Mouse (Mus musculus) 3134 (cell line): ENCODE measurements around the gene Dlgap1.
"Not testable (repeated sequence)": the region's sequence is repeated elsewhere in the genome, so short reads cannot be mapped to it uniquely, and the experiment has no call there.

Source experiments
- DNase-seq: peaks from one replicate; pipeline ENCODE4 v3.0.0-alpha.2; 2011; ENCODE audit warnings: low spot score; ENCODE audit not compliant: insufficient read length; ENCODE audit errors: extremely low read depth

The Dlgap1 gene

DNA sequence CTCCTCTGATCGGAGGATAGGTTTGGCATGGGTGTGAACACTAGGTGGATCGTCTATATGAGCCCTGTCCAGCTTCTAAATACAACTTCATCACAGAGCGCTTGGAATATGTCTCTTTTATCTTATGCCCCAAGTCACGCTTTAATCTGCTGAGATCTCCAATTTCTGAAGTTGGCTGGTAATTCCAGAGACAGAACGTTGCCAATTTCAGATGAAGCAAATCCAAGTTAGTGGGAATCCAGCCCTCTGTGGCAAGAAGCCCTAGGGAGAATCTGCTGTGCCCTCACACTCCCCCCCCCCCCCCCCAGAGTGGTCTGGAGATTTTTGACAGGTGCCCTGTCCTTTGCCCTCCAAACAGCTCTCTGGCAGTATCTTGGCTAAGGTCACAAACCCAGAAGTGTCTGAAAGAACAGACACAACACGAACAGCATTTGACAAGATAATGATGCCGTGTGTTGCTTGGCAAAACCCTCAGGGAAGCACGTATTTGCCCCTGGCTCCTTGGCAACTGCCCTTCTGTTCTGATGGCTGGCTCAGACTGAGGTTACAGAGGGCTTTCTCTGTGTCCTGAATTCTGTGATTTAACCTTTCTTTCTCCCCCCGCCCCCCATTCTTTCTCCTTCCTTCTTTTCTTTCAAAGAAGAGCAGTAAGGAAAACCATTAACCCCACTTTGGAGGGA lies 822.9 kb downstream of the Dlgap1 start:
- DNase-seq, result no peak

GRCm38 (mm10) chr17:70794291-70794690 lies 825.4 kb downstream of the Dlgap1 start:
- DNase-seq, result no peak

GRCm38 (mm10) chr17:70794722-70795121 lies 825.8 kb downstream of the Dlgap1 start:
- DNase-seq, result no peak

DNA sequence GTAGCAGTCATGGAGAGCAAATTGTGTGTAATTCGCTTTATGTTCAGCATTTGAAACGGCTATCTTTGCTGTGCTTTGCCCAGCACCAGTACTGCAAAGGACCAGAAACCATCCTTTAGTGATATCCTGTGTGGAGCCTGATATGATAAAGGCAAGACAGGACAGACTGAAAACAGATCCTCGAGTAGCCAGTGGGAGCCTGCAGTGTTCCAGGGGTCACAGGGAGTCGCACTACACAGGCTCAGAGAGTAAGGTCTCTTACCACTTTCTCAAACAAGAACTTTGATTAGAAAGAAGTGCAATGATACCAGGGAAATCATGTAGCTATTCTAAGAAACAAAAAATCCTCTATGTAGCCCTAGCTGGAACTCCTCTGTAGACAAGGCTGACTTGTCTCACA lies 826.3 kb downstream of the Dlgap1 start:
- no peak for DNase-seq

DNA sequence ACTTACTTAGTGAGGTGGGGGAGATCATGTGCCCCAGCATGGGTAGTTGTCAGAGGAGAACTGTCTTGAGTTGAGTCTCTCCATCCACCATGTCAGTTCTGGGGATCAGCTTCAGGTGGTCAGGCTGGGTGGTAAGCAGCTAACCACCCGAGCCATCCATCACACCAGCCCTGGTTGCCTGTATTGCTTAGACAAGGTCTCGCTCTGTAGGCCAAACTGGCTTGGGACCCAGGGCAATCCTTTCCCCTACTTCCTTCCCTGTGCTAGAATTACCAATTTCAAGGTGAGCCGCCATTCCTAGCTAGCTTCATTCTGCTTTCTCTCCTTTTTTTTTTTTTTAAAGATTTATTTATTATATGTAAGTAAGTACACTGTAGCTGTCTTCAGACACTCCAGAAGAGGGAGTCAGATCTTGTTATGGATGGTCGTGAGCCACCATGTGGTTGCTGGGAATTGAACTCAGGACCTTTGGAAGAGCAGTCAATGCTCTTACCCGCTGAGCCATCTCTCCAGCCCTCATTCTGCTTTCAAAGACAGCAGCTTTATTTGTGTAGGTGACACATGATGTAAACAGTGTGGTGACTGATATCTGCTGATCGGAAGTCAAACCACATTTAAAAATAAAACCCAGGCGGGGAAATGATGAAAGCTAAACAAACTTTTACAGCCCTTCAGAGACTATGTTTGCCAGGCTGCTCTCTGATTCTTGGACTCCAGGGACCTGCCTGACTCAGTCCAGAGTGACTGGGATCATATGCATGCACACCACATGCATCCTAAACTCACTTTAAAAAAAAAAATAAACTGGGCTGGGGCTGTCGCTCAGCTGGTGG lies 828.3 kb downstream of the Dlgap1 start:
- peak; percentile 85 for DNase-seq

GRCm38 (mm10) chr17:70797773-70798045 lies 828.8 kb downstream of the Dlgap1 start:
- DNase-seq, result no peak

- DNase-seq, result no peak
Observed at GRCm38 (mm10) chr17:70799266-70799665, 830.4 kb downstream of the Dlgap1 start.

DNA sequence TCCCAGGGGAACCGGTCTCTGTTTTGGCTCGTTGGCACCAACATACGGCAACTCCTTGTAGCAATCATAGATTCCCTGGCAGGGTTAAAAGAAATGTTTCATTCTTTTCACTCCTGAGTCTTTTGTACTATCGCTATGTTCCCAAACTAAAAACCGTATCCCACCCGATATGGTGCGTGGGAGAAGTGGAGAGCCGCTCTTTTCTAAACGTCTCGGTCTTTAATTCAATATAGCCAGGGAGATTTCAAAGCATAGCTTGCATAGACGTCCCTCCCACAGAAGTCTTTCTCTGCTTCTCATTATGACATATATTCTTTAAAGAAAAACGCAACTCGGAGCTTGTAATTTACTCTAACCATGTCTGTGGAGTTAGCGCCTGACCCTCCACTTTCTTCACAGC lies 833.1 kb downstream of the Dlgap1 start:
- no peak for DNase-seq

DNA sequence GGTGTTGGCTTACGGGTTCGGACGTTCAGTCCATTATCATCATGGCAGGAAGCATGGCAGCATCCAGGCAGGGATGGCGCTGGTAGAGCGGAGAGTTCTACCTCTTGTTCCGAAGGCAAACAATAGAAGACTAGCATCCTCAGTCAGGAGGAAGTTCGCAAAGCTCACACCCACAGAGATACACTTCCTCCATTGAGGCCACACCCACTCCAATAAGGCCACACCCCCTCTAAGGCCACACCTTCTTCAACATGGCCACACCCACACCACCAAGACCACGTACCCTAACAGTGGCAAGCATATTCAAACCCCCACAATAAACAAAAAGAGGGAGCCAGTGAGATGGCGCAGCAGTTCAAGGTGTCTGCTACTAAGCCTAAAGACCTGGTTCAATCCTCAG lies 837.0 kb downstream of the Dlgap1 start:
- DNase-seq, result no peak

GRCm38 (mm10) chr17:70806600-70806999 lies 837.7 kb downstream of the Dlgap1 start:
- DNase-seq, result no peak

GRCm38 (mm10) chr17:70807885-70808284 lies 839.0 kb downstream of the Dlgap1 start:
- DNase-seq, result no peak

DNA sequence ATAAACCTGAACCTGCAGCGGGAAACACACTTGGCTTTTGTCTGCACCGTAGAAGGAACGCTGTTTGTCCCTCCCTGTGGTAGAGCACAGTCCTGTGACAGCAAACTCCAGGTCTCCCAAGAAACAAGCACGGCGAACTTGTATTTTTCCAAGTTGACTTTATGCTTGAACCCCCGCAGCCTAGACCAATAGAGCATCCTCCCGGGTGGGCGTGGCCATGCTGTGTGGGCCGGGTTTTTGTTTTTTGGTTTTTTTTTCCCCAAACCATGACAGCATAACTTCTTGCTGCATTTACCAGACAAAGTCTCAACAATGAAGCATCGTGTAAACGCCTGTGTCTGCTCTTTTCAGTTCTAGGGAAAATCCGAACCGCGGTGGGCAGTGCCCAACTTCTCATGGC lies 840.0 kb downstream of the Dlgap1 start:
- no peak for DNase-seq

DNA sequence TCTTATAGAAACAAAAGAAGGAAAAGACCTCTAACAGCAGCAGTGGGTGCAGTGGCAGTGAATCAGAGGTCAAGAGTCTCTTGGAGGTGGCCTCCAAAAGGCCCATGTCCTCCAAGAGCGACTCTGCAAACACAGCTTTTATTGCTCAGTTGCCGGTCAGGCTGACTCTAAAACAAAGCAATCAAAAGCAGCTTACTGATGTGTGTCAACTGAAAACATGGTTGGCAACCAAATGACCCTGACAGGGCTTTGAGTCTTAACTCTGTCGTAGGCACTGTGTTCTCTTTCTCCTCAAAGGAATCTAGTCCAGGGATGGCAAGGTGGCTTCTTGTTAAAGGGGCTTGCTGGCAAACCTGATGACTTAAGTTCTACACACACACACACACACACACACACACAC lies 840.9 kb downstream of the Dlgap1 start:
- DNase-seq, result no peak

DNA sequence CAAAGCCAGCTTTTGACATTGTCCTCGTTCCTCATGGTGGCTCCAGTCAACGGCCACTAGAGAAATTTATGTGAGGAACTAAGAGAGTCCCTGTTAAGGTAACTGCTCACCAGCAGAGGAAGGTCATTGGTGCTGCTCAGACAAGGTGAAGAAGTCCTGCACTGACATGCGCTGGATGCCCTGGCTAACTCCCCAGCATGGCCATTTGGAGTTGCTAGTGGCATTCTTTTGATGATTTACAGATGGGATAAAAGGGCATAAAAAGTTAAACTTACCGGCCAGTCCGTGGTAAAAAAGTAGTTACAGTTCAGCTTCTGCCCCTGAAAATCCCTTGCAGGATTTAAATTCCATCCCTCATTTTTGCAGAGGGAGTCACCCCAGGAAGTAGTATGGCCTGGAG lies 841.9 kb downstream of the Dlgap1 start:
- no peak for DNase-seq

DNA sequence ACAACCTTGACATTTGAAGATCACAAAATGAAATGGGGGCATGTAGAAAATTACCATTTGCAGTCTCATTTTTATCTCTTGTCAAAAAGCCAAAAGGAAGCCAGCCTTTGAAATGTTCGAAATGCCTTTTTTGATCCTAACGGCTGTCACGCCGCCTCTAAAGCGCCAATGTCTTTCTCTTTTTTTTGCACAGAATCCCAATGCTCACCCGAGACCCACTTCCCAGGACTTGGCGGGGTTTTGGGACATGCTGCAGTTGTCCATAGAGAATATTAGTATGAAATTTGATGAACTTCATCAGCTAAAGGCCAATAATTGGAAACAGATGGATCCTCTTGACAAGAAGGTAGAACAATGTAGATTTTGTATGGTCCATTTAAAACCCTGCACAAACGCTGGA lies 846.1 kb downstream of the Dlgap1 start:
- DNase-seq, result no peak

DNA sequence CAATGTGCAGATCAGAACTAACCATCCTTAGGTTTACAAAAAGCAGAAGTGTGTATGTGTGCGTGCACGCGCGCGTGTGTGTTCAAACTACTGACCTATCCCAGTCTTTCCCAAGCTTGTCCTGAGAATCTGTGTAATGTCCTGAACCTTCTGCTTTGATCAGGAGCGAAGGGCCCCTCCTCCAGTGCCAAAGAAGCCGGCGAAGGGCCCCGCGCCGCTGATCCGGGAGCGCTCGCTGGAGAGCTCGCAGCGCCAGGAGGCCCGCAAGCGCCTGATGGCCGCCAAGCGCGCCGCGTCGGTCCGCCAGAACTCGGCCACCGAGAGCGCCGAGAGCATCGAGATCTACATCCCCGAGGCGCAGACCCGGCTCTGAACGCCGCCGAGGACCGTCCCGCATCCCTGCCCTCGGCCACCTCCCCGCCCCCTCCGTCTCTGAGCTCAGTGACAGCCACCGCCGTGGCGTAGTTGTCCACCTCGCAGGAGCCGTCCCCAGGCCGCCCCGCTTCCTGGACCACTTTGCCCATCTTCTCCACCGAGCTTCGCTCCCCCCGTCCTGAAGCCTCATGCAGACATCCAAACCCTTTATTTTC lies 849.1 kb downstream of the Dlgap1 start:
- no peak for DNase-seq

- DNase-seq, result no peak
Observed at GRCm38 (mm10) chr17:70823083-70823482, 854.2 kb downstream of the Dlgap1 start.

DNA sequence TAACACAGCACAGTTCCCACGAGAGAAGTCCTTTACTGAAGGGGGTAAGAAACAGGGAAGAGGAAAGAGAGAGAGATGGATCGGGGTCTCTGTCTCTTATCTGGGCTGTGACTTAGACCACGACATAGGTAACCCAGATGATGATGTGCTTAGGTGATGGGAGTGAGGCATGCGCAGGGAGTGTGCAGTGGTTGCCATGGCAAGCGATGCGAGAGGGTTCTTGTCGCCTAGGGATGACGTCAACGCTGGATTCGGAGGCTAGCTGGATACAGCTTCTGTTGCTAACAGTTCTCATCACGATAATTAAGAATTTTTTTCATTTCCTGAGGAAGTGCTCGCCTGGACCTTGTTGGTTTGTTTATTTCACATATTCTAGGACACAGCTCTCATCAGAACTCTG lies 857.4 kb downstream of the Dlgap1 start:
- no peak for DNase-seq

DNA sequence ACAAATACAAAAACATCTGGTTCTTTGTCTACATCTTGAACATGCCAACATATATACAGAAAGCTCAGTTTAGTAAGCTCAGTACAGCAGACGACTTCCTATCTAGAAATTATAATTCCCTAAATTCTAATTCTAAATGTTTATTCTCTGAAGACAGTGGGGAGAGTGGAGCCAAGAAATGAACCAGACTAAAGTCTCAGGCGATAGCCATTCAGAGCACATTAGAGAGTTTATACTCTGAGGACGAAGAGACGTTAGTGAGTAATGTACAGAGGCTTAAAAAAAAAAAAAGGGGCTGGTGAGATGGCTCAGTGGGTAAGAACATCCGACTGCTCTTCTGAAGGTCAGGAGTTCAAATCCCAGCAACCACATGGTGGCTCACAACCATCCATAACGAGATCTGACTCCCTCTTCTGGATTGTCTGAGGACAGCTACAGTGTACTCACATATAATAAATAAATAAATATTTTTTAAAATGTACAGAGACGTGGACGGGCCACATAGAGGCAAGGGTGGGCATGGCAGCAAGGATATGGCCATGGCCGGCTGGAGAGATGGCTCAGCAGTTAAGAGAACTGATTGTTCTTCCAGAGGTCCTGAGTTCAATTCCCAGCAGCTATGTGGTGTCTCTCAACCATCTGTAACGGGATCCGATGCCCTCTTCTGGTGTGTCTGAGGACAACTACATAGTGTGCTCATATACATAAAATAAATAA lies 858.7 kb downstream of the Dlgap1 start:
- DNase-seq, result not testable (repeated sequence)

GRCm38 (mm10) chr17:70828180-70828528 lies 859.3 kb downstream of the Dlgap1 start:
- no peak for DNase-seq

DNA sequence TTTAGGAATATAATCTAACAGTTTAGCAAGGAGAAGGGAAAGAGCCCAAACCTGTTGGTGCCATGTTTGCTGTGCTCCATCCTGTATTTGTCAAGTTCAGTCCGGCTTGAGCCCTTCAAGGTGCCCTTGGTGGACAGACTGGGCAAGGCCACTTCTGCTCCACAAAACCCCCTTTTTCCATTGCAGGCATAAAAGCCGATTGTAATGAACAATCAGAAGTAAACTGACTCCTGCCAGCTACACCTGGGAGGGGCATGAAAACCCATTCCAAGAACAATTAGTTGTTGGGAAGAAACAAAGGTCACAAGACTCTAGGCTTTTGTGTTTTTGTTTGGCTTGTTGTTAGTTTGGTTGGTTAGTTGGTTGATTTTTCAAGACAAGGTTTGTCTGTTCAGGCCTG lies 859.7 kb downstream of the Dlgap1 start:
- no peak for DNase-seq

- no peak for DNase-seq
Observed at GRCm38 (mm10) chr17:70829217-70829616, 860.3 kb downstream of the Dlgap1 start.
